Mouse (Mus musculus): ENCODE measurements around the gene Eif2b5. TPM values are rescaled to one million over a fixed set of nuclear protein-coding genes. Genes with fewer than 3 reads are reported as not detected.
A peak's percentile ranks its signal among the peaks of the same experiment; 100 is the strongest.
"Not testable (repeated sequence)": the region's sequence is repeated elsewhere in the genome, so short reads cannot be mapped to it uniquely, and the experiment has no call there.

The Eif2b5 gene
- 89.6 and 94.4 TPM in 2 replicates for polyA plus RNA-seq (2016; fragmentation: Nextera tagmentation; extraction: Ambion mirVana)

- WGBS, result under 1% methylated on average over 49 of the region's 49 CpGs
- Histone ChIP-seq H3K9ac (peak within 1 kb of the TSS; percentile 95), H3K4me1 (replicated peaks) (peaks cover 11% of the 10 kb centered on the region), H3K27ac (ENCODE audit: poor library complexity, severe bottlenecking) (peak within 1 kb of the TSS; percentile 67), H3K4me3 (peak within 1 kb of the TSS; percentile 93), H3K4me2 (peak within 1 kb of the TSS; percentile 85), H3K36me3 (peaks cover 37% of the 10 kb centered on the region), H3K27me3 (replicated peaks) (no peaks in the 10 kb centered on the region), H3K9me3 (replicated peaks) (no peaks in the 10 kb centered on the region)
- peak; percentile 94 for ATAC-seq (ENCODE audit: insufficient number of reproducible peaks, low FRiP score)
Measured at GRCm38 (mm10) chr16:20498677-20499475, at the start of gene Eif2b5. Gene Eif2b5 (plus strand): TSS chr16:20498817.

GRCm38 (mm10) chr16:20451774-20452173 is 46.8 kb upstream of the Eif2b5 start:
- no peaks in the 10 kb centered on the region for H3K36me3 ChIP-seq
- 77% methylated on average over 6 of the region's 6 CpGs for WGBS
- no peaks in the 10 kb centered on the region for H3K9me3 ChIP-seq (replicated peaks)
- H3K27me3 ChIP-seq (replicated peaks), result no peaks in the 10 kb centered on the region
- H3K9ac ChIP-seq, result no peak overlapping the region
- no peak for ATAC-seq (ENCODE audit: insufficient number of reproducible peaks, low FRiP score)
- no peak overlapping the region for H3K4me3 ChIP-seq
- no peak overlapping the region for H3K27ac ChIP-seq (ENCODE audit: poor library complexity, severe bottlenecking)
- no peaks in the 10 kb centered on the region for H3K4me1 ChIP-seq (replicated peaks)
- H3K4me2 ChIP-seq, result no peak overlapping the region

GRCm38 (mm10) chr16:20454155-20454654 is 44.4 kb upstream of the Eif2b5 start:
- Histone ChIP-seq H3K4me2 (no peak overlapping the region), H3K9ac (no peak overlapping the region), H3K9me3 (replicated peaks) (no peaks in the 10 kb centered on the region), H3K27me3 (replicated peaks) (no peaks in the 10 kb centered on the region), H3K27ac (ENCODE audit: poor library complexity, severe bottlenecking) (no peak overlapping the region), H3K4me1 (replicated peaks) (no peaks in the 10 kb centered on the region), H3K4me3 (no peak overlapping the region), H3K36me3 (no peaks in the 10 kb centered on the region)
- WGBS, result 90% methylated on average over 6 of the region's 6 CpGs
- no peak for ATAC-seq (ENCODE audit: insufficient number of reproducible peaks, low FRiP score)

GRCm38 (mm10) chr16:20456106-20456505 is 42.5 kb upstream of the Eif2b5 start:
- no peaks in the 10 kb centered on the region for H3K27me3 ChIP-seq (replicated peaks)
- H3K36me3 ChIP-seq, result no peaks in the 10 kb centered on the region
- no peak overlapping the region for H3K4me3 ChIP-seq
- whole genome bisulfite sequencing, result 23% methylated on average over 1 of the region's 1 CpGs
- H3K9me3 ChIP-seq (replicated peaks), result no peaks in the 10 kb centered on the region
- H3K4me2 ChIP-seq, result no peak overlapping the region
- ATAC-seq (ENCODE audit: insufficient number of reproducible peaks, low FRiP score), result no peak
- H3K4me1 ChIP-seq (replicated peaks), result no peaks in the 10 kb centered on the region
- no peak overlapping the region for H3K27ac ChIP-seq (ENCODE audit: poor library complexity, severe bottlenecking)
- no peak overlapping the region for H3K9ac ChIP-seq

- not testable (repeated sequence) for H3K27ac ChIP-seq (ENCODE audit: poor library complexity, severe bottlenecking); H3K4me2 ChIP-seq; H3K27me3 ChIP-seq (replicated peaks); ATAC-seq (ENCODE audit: insufficient number of reproducible peaks, low FRiP score); H3K9ac ChIP-seq; H3K9me3 ChIP-seq (replicated peaks); H3K36me3 ChIP-seq; H3K4me1 ChIP-seq (replicated peaks); H3K4me3 ChIP-seq
- WGBS, result 84% methylated on average over 5 of the region's 5 CpGs
Measured at GRCm38 (mm10) chr16:20458736-20459135, 39.9 kb upstream of the Eif2b5 start.

GRCm38 (mm10) chr16:20464725-20465124 is 33.9 kb upstream of the Eif2b5 start:
- ATAC-seq (ENCODE audit: insufficient number of reproducible peaks, low FRiP score), result no peak
- H3K4me2 ChIP-seq, result no peak overlapping the region

GRCm38 (mm10) chr16:20470981-20471380 is 27.6 kb upstream of the Eif2b5 start:
- no peak overlapping the region for H3K9ac ChIP-seq
- peaks cover 12% of the 10 kb centered on the region for H3K4me1 ChIP-seq (replicated peaks)
- H3K36me3 ChIP-seq, result no peaks in the 10 kb centered on the region
- H3K27me3 ChIP-seq (replicated peaks), result no peaks in the 10 kb centered on the region
- no peak overlapping the region for H3K4me3 ChIP-seq
- 81% methylated on average over 2 of the region's 2 CpGs for WGBS
- ATAC-seq (ENCODE audit: insufficient number of reproducible peaks, low FRiP score), result no peak
- no peak overlapping the region for H3K27ac ChIP-seq (ENCODE audit: poor library complexity, severe bottlenecking)
- no peak overlapping the region for H3K4me2 ChIP-seq
- no peaks in the 10 kb centered on the region for H3K9me3 ChIP-seq (replicated peaks)

More at GRCm38 (mm10) chr16:20464725-20465124, 33.9 kb upstream of the Eif2b5 start:
- no peak overlapping the region for H3K27ac ChIP-seq (ENCODE audit: poor library complexity, severe bottlenecking)
- no peaks in the 10 kb centered on the region for H3K36me3 ChIP-seq
- no peaks in the 10 kb centered on the region for H3K27me3 ChIP-seq (replicated peaks)
- 0 out of 2 replicates have a peak, but pooled peaks cover 3% of the 10 kb centered on the region for H3K9me3 ChIP-seq (replicated peaks)
- no peaks in the 10 kb centered on the region for H3K4me1 ChIP-seq (replicated peaks)
- H3K9ac ChIP-seq, result no peak overlapping the region
- no peak overlapping the region for H3K4me3 ChIP-seq

GRCm38 (mm10) chr16:20471686-20472085 is 26.9 kb upstream of the Eif2b5 start:
- H3K4me3 ChIP-seq, result no peak overlapping the region
- ATAC-seq (ENCODE audit: insufficient number of reproducible peaks, low FRiP score), result no peak
- no peaks in the 10 kb centered on the region for H3K9me3 ChIP-seq (replicated peaks)
- H3K36me3 ChIP-seq, result no peaks in the 10 kb centered on the region
- H3K4me1 ChIP-seq (replicated peaks), result peaks cover 16% of the 10 kb centered on the region
- no peak overlapping the region for H3K27ac ChIP-seq (ENCODE audit: poor library complexity, severe bottlenecking)
- H3K27me3 ChIP-seq (replicated peaks), result no peaks in the 10 kb centered on the region
- H3K4me2 ChIP-seq, result no peak overlapping the region
- no peak overlapping the region for H3K9ac ChIP-seq
- WGBS, result 88% methylated on average over 1 of the region's 1 CpGs

- Histone ChIP-seq H3K4me3 (no peak overlapping the region), H3K27ac (ENCODE audit: poor library complexity, severe bottlenecking) (no peak overlapping the region), H3K9ac (no peak overlapping the region), H3K36me3 (no peaks in the 10 kb centered on the region), H3K4me2 (no peak overlapping the region), H3K4me1 (replicated peaks) (peaks cover 33% of the 10 kb centered on the region), H3K27me3 (replicated peaks) (no peaks in the 10 kb centered on the region), H3K9me3 (replicated peaks) (no peaks in the 10 kb centered on the region)
- WGBS, result 81% methylated on average over 1 of the region's 1 CpGs
- ATAC-seq (ENCODE audit: insufficient number of reproducible peaks, low FRiP score), result no peak
Measured at GRCm38 (mm10) chr16:20473748-20474147, 24.9 kb upstream of the Eif2b5 start.

GRCm38 (mm10) chr16:20474211-20474610 is 24.4 kb upstream of the Eif2b5 start:
- H3K4me1 ChIP-seq (replicated peaks), result peaks cover 33% of the 10 kb centered on the region
- no peaks in the 10 kb centered on the region for H3K9me3 ChIP-seq (replicated peaks)
- no peak overlapping the region for H3K4me2 ChIP-seq
- no peaks in the 10 kb centered on the region for H3K27me3 ChIP-seq (replicated peaks)
- ATAC-seq (ENCODE audit: insufficient number of reproducible peaks, low FRiP score), result no peak
- no peak overlapping the region for H3K27ac ChIP-seq (ENCODE audit: poor library complexity, severe bottlenecking)
- H3K9ac ChIP-seq, result no peak overlapping the region
- no peaks in the 10 kb centered on the region for H3K36me3 ChIP-seq
- H3K4me3 ChIP-seq, result no peak overlapping the region
- 73% methylated on average over 8 of the region's 8 CpGs for WGBS

- no peak overlapping the region for H3K4me3 ChIP-seq
- no peak overlapping the region for H3K9ac ChIP-seq
- H3K4me1 ChIP-seq (replicated peaks), result peaks cover 33% of the 10 kb centered on the region
- H3K36me3 ChIP-seq, result no peaks in the 10 kb centered on the region
- no peaks in the 10 kb centered on the region for H3K9me3 ChIP-seq (replicated peaks)
- ATAC-seq (ENCODE audit: insufficient number of reproducible peaks, low FRiP score), result no peak
- WGBS, result 87% methylated on average over 6 of the region's 6 CpGs
- H3K27me3 ChIP-seq (replicated peaks), result no peaks in the 10 kb centered on the region
- no peak overlapping the region for H3K4me2 ChIP-seq
- H3K27ac ChIP-seq (ENCODE audit: poor library complexity, severe bottlenecking), result no peak overlapping the region
Measured at GRCm38 (mm10) chr16:20474786-20475185, 23.8 kb upstream of the Eif2b5 start.
